Mouse (Mus musculus) T-cell, adult 66 days (primary cell): Measurements from ENCODE around the gene Wnt9a. TPM values are rescaled to one million over a fixed set of nuclear protein-coding genes. Genes with fewer than 3 reads are reported as not detected.

Experiments used
- total RNA-seq, 2 experiments: library from RNA; stranded (reverse); gene quantifications; 3 replicates in 1 of 2; 4 replicates in 1 of 2; pipeline ENCODE4 v1.2.4; 2023

Wnt9a gene
- not detected for total RNA-seq

DNA sequence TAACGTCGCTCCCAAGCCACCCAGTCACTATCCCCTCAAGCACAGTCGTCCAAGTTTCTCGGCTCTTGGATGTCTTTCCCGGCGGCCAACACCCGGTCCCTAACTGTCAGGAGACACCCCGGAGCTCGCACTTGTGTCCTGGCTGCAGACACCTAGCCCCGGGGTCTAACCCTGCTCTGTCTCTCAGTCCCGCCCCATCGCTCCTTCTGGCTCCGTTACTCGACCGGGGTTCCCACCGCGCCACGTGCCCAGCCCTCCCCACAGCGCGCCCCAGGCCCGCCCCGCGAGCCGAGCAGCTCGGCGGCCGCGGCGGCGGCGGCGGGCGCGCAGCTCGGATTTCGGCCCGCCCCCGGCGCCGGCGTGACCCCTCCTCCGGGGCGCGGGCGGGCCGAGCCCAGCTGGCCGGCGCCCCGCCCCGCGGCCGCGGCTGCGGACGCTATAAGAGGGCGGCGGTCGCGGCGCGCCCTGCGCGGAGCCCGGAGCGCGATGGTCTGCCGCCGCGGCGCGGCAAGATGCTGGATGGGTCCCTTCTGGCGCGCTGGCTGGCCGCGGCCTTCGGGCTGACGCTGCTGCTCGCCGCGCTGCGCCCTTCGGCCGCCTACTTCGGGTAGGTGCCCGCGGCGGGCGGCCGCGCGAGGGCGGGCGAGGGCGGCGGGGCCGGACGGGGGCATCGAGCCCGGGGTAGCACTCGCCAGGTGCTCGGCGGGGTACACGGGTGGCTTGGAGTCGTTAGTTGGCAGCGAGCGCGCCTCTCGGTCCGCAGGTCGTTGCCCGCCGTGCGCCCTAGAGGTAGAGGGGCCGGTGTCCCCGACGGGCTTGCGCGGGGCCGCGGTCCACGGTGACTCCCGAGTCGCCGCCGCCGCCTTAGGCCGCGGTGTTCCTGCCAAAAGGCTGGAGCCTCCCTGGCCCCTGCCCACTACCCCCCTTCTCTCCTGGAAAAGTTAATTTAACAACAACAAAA, at the start of gene Wnt9a:
TSS of gene Wnt9a (plus strand) at position 468 of the 961 bp plus-strand sequence.

DNA sequence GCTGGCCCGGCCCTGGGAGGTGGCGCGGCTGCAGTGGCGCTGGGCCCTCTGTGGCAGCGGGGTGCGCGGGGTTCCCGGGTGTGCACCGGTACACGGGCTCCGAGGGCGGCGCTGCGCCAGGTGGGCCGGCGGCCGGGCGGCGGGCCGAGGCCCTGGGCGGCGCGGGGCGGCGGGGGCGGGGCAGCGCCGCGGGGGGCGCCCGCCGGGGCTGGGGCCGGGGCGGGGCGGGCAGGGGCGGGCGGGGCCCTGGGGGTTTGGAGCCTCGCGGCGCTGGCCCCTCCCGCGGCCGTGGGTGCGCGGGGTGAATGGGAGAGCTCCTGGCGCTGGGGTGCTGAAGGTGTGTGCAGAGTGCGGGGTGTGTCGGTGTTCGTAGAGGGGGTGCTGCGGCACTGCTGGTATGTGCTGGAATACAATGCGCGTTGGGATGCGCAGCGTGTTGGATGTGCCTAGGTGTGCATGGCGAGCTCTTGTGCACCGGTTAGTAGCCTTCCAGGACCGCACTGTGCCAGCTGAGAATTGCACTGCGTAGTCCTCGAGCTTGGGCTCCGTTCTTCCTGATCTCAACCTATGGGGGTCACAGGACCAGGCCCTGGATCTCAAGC, 15.9 kb upstream of the Wnt9a start, which contains the start of gene Wnt3a:
TSS of gene Wnt3a (minus strand) at position 51 of the 602 bp plus-strand sequence.

DNA sequence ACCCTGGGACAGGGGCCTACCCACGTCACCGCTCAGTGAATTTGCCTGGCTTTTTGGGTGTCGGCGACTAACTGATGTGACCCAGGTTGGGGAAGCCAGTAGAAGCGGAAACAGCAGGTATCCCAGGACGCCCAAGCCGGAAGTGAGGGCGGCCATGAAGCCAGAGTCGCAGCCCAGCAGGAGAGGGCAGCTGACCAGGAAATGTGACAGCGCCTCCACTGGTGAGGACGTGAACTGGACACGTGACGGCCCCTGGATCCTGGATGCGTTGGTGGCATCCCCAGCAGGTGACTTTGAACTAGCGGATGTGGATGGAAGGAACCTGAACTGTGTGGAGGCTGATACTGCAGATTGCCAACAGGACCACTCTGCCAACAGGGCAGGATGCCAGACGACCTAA, 68.7 kb downstream of the Wnt9a start, which contains the start of gene Prss38:
TSS of gene Prss38 (minus strand) at position 183 of the 400 bp plus-strand sequence.

Other genes with a start within 250 kb of the Wnt9a start
- under 1 TPM; 0.39 to 0.47 TPM for gene Obscn, start 170.5 kb upstream of the Wnt9a start, total RNA-seq
- gene Iba57, start 143.2 kb upstream of the Wnt9a start, total RNA-seq, result 10 to 100 TPM; 39.6 to 41.9 TPM
- gene Gjc2, start 123.7 kb upstream of the Wnt9a start, total RNA-seq, result under 1 TPM in 1 of 2 experiments, not detected in 1; 0.26 TPM
- 10 to 100 TPM; 36.9 to 37.2 TPM for gene Guk1, start 114.7 kb upstream of the Wnt9a start, total RNA-seq
- 10 to 100 TPM; 14.9 to 15.2 TPM for gene Mrpl55, start 104.4 kb upstream of the Wnt9a start, total RNA-seq
- 10 to 100 TPM; 29.0 to 30.0 TPM for gene 2310033P09Rik, start 98.6 kb upstream of the Wnt9a start, total RNA-seq
- 100 to 1,000 TPM; 205 to 222 TPM for gene Arf1, start 78.7 kb upstream of the Wnt9a start, total RNA-seq
- gene Wnt3a, start 16.2 kb upstream of the Wnt9a start, total RNA-seq, result not detected
- gene Prss38, start 68.7 kb downstream of the Wnt9a start, total RNA-seq, result under 1 TPM in 1 of 2 experiments, not detected in 1; 0.44 TPM
- gene Jmjd4, start 143.1 kb downstream of the Wnt9a start, total RNA-seq, result 10 to 100 TPM; 11.3 to 13.4 TPM
- gene Snap47, start 144.3 kb downstream of the Wnt9a start, total RNA-seq, result 10 to 100 TPM; 22.4 to 28.3 TPM
- gene Zfp867, start 165.5 kb downstream of the Wnt9a start, total RNA-seq, result 1 to 10 TPM; 3.4 to 4.4 TPM
- 10 to 100 TPM; 21.7 to 27.2 TPM for gene Zkscan17, start 219.8 kb downstream of the Wnt9a start, total RNA-seq
- under 1 TPM; 0.36 to 0.99 TPM for gene Nlrp3, start 234.6 kb downstream of the Wnt9a start, total RNA-seq